Mouse (Mus musculus) heart, adult 9 months (tissue): ENCODE data around the gene Zfp446.

Experiments
- DNase-seq, 2 experiments: peaks; one replicate each; pipeline ENCODE4 v3.0.0; 2022; ENCODE audit warnings: low spot score in 2 of 2

The Zfp446 gene

DNA sequence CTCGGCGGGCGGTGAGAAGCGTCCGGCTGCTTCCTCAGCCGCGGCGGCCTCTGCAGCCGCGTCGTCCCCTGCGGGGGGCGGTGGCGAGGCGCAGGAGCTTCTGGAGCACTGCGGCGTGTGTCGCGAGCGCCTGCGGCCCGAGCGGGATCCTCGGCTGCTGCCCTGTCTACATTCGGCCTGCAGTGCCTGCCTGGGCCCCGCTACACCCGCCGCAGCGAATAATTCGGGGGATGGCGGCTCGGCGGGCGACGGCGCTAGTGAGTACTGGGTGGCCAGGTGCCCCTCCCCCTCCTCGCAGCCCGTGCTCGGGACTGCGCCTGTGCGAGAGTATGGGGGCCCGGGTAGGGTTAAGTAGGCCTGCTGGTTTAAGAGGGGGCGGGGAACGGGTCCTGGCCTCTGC lies 47.2 kb downstream of the Zfp446 start:
- peak; percentile 59 to 61 for DNase-seq

DNA sequence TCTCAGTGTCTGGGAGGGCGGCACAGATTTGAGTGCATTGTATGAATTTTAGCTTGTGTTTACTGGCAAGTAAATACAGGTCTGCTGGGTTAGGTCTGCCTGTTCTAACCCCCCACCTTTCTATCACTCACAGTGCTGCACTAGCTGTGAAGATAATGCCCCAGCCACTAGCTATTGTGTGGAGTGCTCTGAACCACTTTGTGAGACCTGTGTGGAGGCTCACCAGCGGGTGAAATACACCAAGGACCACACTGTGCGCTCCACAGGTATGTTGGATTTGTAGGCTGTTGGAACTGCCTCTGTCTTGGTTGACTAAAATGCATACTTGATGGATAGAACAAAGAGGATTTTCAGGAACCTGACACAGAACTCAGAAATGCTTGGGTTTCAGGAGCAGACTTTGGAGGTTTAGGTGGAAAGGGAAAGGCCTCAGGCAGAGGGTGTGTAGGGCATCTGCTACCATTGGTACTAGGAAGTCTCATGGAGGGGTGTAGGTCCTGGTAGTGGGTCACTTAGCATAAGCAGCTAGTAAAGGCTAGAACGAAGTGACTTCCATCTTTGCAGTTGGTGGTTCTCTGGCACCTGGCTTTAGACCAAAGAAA lies 48.0 kb downstream of the Zfp446 start:
- DNase-seq = peak in 1 of 2 experiments; percentile 2

- DNase-seq = no peak
Measured at GRCm38 (mm10) chr7:13028986-13029385, 51.3 kb downstream of the Zfp446 start.

- DNase-seq = no peak
Measured at GRCm38 (mm10) chr7:13031069-13031468, 53.4 kb downstream of the Zfp446 start.

- DNase-seq = no peak
Measured at GRCm38 (mm10) chr7:13031983-13032382, 54.3 kb downstream of the Zfp446 start.

DNA sequence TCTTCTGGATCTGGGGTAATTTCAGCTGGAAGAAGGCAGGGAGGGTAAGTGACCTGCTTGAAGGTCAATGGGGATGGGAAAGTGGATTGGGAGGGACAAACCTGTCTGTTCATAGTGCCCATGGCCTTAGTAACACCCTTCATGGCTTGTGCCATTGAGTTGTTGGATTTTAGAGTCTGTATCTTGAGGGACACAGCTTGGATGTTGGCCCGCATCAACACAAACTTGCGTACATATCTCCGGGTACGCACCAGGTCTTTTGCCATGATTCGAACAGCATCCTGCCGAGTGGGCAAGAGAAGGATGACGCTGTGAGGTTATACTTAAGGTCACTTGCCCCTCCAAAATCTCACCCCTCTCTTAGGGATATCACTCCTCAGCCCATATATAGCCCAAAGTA lies 54.9 kb downstream of the Zfp446 start:
- no peak for DNase-seq

DNA sequence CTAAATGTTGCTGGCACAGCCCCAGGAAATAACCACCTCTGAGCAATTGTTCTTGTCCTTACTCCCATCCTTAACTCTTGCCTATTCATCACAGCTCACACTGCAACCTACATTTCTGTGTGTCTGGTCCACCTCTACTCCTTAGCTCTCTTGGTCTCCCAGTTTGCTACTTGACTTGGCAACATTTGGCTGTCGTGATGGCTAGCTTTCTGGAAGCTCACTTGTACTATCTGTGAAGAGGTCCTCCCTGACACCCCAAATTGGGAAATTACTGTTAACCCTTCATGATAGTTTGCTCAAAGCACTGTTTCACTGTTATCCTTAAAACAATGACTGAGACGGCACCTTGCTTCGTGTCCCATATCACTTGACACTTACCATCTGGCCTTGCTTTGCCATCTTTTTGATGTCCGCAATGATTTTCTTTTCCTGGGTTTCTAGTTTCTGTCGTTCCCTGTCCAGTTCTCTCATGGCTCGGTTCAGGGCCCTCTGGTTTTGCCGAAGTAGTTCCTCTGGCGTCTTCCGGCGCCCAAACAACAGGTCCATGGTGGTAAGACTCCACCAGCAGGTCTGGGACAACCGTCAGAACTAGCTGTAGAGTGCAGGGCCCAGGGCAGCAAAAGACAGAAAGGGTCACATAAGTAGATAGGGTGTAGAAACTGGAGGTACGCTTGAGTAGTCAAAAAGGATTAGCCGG lies 56.0 kb downstream of the Zfp446 start:
- DNase-seq = no peak

DNA sequence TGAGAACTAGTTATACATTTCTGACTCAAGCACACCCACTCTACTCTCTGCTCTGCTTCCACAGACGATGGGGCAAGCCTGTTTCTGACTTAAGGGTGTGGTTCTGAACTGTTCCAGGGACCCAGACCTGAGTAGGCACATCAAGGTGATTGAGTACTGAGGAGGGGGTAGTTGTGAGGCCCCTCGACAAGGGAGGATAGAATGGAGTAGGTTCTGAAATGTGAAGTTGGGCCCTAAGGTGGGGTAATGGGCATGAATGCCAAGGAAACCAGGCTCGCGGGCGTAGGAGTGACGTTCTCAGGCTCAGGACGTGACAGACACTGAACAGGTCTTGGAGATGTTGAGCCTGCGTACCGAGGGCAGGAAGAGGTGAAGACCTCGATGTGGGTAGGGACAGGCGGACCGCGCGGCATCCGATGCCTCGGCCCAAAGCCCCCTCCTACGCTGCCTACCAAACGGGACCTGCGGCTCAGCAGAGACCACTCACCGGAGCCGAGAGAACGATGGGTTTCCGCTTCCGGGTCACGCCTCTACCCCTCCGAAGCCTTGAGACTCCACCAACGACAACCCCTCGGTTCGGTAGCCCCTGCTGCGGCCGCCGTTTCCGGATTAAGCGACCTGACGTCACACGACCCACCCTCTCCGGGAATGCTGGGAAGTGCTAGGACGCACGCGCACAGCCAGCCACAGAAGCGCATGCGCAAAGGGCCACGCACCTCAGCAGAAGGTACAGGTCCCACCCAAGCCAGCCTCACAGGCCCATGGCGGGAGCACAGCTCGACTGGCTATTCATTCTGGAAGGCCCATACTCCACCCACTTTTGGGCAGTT lies 56.7 kb downstream of the Zfp446 start, which contains the start of gene Chmp2a:
Gene Chmp2a (minus strand): TSS at position 660 of the 830 bp plus-strand sequence.
- DNase-seq = peak; percentile 96 to 98
